Mouse (Mus musculus): ENCODE measurements around the gene Sdk1.

Sdk1 gene

DNA sequence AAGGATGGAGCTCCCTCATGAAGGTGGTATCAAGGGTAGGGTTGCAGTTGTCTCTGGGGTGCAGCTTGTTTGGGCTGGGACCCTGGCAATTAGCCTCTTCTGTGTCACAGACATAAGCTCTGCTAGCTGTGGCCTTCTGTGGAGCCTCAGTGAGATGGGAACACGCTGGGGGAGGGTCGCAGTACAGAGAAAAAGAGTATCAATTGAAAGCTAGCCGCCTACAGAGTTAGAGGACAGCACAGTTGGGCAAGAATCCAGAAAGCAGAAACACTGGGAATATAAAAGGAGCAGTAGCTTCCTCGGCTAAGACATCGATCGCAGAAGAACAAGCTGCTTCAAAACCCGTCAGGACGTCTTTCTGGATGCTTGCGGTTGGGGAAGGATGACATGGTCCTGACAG lies 795.2 kb downstream of the Sdk1 start:
- DNase-seq = no peak

DNA sequence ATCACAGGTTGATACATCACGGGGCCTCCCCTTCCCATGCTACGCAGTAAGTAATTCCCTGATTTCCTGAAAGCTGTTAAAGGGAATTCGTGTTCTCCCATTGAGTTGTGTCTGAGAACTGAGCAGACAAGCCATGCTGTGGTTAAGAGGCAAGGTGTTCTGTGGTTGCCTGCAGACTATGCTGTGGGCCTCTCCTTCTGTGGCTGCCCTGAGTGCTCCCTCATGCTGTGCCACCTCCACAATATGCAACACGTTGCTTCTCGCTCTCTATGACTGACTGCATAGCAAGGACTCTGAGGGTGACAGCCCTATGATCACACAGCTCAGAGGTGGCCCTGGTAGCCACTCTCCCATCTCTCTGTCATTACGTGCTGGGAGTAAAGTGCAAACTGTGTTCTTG lies 797.9 kb downstream of the Sdk1 start:
- no peak for DNase-seq

DNA sequence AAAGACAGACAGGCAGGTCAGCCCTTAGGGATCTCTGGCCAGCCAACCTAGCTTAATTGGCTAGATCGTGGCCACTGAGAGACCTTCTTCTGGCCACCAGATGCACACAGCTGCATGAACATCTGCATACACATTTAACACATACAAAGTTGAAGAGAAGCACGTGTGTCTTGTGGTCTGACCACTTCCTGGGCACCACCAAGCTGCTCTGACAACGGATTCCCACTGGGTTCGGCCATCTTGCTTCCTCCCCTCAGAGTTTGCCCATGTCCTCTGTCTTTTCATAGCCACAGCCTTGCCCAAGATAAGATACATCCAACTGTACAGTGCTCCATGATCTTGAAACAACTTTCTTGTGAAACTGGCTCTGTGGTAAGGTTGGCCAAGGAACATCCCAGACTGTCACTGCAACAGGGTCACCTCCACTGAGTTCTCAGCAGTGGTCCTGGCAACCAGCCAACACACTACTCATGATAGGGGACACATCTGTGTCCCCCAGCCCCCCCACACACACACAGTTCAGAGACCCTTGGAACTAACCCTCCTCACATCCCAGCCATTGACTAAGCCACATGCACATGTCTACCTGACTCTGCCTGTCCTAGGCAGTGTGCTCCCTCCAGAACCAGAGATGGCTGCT lies 798.7 kb downstream of the Sdk1 start:
- DNase-seq = no peak

DNA sequence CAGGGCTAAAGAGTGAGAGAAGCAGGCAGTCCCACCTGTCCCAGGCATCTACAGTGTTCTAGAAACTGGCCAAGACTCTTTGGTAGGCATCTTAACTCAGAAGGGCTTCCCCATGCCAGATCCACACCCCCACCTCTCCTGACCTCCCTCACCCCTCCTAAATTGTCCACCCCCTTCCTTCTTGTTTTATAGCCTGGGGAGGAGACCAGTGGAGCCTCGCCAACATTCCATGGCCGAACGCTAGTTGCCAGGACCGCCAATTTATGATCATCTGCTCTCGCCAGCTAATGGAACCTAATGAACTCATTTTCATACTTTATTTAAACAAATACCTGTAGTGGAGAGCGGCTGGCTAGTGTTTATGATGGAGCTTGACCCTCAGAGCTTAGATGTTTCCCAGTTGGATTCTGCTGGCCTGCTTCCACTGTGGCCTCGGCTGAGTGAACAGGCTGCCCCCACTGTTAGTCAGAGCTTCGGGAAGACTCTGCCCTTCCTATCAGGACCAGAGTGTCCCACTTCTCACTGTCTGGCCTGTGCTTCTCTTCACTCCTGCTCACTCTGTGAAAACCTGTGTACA lies 800.0 kb downstream of the Sdk1 start:
- peak; percentile 4 for DNase-seq

DNA sequence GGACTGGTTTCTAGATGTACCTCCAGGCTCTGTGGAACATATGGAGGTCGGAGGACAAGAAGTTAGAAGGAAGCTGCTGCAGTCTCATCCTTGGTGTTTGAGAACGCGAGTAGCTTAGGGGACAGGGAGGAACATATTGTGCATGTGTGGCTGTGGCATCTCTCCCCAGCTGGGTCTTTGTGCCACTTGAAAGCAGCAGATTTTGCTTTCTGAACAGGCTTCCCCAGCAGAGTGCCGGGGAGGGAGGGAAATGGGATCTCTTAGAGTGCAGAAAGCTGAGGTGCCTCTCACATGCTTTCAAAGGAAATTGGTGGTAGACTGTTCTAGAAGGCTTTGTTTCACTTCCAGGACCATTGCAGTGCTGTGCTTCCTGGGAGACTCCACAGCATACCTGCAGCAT lies 820.5 kb downstream of the Sdk1 start:
- DNase-seq = no peak

DNA sequence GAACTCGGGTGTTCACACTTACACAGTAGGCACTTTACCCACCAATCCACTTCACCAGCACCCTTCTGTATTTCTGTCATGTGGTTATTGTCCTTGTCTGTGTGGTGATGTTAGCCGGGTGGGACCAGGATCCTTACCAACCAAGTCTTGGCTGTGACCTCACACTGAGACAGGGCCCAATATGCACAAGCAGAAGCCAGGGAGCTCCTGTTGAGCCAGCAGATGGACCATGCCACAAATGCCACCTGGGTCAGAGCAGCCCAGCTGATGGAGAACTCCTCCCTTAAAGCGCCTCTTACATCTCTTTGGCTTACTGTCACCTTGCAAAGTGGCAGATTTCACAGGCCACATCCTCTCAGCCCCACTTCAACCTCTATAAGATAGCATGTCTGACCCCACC lies 830.0 kb downstream of the Sdk1 start:
- no peak for DNase-seq

DNA sequence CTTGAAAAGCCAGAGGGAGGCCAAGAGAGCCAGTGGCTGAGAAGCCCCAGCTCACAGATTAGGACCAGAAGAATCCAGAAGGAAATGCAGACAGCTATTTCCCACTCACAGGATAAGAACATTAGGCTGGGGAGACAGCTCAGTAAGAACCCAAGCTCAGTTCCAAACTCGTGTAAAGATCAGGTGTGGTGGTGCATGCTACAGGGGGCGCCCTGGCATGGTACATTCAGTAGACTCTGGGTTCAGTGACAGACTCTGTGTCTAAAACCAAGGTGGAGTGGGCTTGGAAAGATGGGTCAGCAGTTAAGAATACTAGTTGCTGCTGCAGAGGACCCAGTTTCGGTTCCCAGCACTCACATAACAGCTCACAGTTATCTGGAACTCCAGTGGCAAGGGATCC lies 832.6 kb downstream of the Sdk1 start:
- DNase-seq = no peak

DNA sequence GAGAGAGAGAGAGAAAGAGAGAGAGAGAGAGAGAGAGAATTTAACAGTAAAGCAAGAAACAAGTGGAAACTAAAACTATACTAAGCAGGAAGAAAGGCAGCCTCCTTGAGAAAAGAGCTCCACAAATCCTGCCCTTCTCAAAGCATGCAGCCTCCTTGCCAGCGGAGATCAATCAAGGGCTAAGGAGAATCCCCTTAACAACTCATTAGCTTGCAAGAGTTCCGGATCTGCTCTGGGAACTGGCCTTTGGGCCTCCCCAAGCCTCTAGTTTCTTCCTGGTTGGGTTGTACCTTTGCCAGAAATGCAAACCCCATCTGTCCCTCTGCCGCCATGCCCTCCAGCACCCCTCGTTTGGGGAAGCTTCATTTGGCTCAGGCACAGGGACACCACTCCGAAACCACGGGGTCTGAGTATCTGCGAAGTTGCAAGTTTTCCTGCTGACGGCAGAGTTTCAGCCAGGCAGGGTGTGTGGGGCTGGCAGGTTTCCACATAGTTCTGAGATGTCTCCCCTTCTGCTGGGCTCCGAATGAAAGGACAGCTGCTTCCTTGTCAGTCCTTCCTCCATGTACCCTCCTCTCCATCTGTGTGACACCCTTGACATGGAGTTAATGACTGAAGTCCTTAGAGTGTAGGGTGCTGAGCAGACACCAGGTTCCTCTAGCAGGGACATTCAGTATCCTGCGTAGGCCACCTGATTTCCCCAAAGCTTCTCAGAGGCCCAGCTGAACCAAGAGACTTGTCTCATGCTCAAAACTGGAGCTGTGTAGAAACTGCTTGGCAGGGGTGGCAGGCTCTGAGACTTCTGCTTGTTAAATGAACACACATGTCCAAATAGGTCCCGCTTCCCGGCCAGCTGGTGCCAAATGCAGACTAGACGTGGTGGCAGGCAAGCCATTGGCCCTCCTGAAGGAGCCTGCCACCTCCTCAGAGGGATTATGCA lies 833.5 kb downstream of the Sdk1 start:
- peak; percentile 16 for DNase-seq

DNA sequence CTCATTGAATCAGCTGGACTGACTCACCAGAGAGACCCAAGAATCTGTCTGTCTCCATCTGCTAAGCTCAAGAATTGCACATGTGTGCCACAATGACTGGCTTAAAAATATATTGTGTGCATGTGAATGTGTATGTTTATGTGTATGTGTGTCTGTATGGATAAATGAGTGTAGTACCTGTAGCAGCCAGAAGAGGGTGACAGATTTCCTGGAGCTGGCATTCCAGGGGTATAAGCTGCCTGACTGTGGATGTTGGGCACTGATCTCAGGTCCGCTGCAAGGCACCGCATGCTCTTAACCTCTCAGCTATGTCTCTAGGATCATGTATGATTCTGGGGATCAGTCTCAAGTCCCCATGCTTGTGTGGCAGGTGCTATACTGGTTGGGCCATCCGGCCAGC lies 839.4 kb downstream of the Sdk1 start:
- DNase-seq = no peak

DNA sequence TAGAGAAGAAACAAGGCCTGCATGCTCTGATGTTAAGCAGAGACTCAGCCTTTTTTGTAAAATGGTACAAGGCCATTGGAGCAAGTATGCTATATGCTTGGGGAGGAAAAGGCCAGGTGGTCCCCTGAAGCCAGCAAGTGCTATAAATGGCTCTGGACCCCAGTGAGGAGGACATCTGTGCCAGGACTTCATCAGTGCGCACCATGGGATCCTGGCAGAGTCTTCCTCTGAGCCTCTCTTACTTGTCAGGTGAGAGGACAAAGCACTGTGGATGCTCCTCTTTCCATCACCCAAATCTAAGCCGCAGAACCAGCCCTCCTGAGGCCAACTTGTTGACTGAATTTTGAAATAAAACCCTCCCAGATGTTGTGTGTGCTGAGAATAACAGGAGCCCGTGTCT lies 839.8 kb downstream of the Sdk1 start:
- DNase-seq = no peak

DNA sequence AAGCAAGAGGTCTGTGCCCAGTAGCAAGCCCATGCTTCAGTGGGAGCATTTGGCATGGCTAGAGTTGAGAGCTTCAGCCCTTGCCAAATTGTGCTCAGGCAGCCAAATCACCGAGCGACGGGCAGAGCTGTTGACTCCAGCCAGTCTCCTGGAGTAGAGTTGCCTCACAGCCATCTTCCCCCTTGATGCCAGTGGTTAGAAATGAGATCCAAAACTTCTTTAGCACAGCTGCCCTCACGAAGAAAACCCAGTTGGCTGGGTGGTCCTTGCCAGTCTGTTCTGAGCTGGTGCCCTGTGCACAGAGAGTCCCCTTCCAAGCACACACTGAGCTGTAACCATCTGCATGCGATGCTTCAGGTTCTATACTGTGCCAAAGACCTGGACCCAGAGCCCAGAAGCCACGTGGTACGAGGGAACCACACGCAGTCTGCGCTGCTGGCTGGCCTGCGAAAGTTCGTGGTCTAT lies 855.1 kb downstream of the Sdk1 start:
- no peak for DNase-seq

DNA sequence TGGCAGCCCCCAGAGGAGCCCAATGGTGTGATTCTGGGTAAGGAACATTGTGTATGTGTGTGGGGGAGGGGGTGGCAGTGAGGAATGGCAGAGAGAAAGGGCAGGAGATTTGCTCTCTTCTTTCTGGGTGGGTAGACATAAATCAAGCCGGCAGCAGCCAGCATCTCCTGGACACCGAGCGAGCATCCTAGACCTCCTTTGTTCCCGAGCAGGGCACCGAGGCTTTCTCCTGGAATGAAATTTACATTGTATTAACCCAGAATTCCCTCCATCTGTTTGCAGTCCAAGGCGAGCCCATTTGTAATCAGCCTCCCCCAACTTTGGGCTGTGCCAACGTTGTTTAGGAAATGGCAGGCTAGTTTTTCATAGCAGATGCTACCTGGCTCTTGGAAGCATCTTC lies 858.9 kb downstream of the Sdk1 start:
- DNase-seq = no peak

DNA sequence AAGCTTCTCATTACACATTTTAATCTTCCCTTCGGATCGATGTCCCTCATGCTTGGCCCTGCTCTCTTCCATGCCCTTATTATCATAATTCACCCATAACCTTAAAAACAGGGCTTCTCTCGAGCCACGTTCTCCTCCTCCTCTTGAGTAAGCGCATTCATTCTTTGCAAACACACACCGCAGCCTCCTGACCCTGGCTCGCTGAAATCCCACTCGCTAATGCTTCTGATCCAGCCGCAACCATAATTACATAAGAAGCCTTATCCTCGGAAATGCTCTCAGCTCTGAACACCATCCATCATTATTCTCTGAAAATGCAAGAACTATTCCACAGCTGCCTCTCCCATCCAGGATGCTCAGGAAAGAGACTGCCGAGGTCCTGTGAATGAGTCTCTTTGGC lies 866.1 kb downstream of the Sdk1 start:
- no peak for DNase-seq

DNA sequence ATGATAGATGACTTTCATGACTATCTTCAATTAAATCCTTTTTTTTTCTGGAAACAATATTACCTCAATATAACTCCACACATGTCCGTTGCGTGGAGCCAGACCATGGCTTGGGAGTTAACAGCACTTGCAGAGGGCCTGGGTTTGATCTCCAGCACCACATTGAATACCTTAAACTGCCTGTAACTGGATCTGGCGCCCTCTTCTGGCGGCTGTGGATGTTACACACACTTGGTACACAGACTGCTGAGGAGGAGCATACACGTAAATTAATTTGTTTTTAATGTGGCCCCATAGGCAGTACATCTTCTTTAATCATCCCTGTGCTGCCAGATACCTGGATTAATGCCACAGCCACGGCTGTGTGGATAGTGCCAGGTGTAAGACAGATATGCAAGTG lies 870.7 kb downstream of the Sdk1 start:
- no peak for DNase-seq

DNA sequence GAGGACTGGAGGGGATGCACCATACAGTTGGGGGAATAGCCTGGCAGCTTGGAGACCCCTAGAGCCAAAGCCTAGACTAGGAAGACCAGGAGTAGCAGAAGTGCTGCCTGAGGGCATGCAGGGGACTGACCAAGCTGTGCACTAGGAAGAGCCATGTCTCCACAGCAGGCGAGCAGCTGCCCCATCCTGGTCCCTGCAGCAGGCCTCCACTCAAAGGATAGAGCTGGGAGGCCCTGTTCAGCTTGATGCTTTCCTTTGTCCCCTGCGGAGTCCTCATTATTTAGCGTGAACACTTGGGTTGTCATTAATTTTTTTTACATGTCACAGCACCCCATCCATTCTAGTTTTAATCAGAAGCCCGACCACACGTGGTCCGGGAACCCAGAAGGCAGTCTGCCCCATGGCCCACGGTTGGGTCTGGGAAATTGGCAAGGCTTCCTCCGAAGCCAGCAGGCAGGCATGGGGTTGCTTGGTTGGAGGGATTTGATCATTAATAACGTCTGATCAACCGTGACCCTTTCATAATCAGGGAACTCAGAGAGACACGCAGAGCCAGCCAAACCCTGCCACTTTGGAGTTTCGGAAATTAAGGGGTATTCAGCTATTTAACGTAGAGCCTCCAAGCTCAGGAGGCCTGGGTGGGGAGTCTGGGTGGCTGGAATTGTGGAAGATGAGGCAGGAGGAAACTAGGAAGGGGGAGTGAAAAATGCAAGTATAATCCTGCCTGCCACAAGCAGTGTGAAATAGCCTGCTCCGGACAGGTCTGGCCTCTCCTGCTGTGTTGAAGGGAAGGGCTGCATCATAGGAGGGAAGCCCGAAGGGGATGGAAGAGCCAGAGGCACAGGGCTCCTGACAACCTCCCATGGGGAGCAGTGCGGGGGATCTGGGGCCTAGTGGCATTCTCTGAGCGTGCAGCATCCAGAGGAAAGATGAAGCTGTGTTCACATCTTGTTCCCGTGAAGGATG lies 872.2 kb downstream of the Sdk1 start:
- no peak for DNase-seq

DNA sequence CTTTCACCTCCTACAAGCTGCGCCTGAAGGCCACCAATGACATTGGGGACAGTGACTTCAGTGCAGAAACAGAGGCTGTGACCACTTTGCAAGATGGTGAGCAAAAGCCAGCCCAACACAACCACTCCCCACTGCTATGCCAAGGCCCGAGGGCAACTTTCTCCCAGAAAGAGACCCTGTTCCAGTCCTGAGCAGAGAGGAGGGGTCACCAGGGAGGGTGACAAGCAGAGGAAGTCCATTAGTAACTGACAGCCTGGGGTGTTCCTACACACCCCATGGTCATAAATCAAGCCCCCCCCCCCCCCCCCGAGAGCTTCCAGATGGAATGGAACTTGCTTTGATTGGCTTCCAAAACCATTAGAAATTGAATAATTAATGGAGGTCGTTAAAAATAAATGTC lies 886.5 kb downstream of the Sdk1 start:
- DNase-seq = no peak

DNA sequence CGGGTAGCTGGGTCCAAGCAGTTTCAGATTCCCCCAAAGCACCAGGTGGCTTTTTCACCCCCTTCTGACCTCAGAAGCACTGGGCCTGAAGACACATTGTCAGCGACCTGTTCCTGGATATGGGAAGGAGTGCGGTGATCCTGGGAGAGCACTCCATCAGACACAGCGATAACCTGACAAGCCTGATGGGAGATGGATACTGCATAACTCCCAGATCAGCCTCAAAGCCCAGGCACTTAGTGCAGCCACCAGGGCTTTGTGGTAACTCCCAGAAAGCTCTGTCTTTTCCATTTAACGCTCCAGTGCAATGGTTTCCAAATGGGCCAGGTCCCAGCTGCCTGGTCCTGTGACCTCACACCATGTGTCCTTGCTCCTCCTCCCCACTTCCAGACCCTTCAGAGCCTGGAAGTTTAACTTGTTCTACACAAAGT lies 886.9 kb downstream of the Sdk1 start:
- no peak for DNase-seq

DNA sequence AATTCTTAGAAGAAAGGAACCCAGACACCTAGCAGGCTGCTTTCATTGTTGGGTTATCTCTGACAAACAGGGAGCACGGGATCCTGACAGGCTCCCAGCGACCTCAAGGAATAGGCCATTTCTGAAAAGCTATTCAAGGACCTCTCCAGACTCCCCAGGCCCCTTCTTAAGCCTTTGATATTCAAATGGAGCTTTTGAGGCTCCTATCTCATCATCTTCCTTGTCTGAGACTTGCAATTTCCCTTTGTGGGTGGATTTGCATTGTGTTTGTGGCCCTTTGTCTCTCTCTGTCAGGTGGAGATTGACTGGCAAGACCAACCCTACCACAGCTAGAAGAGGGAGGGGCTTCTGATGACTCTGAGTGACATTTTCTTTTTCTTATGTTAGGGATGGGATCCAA lies 888.7 kb downstream of the Sdk1 start:
- DNase-seq = no peak

DNA sequence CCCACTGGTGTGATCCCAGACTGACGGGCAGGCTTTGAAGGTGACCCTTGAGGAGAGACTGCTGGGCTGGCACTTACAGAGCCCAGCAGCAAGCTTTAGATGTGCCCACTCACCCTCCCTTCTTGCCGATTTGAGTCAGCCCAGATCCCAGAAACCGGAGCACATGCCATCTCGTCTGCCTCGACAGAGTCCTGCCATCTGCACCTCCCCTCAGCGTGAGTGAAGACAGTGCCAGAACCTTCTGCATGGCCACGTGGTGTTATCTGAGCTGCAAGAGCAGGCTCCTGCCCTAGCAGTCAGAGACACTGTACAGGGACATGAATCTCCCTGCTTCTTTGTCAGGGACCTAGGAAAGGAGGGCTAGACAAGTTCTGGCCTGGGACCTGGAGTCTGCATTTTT lies 898.7 kb downstream of the Sdk1 start:
- DNase-seq = no peak

DNA sequence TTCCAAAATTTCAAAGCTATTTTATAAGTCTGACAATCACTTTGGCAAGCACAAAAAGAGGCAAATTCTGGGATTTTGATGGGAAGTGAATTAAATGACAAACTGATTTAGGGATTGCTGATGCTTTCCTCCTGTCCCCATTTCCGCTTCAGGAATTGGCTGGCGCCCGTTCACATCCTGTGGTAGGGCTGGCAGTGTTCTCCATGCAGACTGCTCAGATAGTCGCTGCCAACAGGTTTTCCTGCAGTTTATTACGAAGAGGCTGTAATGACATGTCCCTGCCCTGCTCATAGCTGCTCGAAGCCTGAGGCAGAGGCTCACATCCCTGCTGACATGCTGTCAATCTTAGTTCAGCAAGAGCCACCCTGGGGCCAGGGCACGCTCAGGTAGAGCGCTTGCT lies 908.3 kb downstream of the Sdk1 start:
- DNase-seq = peak; percentile 6

DNA sequence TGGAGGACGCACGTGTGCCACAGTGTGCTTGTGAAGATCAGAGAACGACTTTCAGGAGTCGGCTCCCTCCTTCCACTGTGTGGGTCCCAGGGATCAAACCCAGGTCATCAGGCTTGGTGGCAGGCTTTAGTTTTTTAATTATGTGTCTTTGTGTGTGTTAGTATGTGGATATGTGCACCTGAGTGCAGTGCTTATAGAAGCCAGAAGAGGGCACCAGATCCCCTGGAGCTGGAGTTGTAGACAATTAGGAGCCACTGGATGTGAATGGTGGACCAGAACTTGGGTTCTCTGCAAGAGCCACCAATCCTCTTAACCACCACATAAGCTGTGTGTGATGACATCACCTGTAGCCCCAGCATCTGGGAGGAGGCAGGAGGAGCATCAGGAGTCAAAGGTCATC lies 909.5 kb downstream of the Sdk1 start:
- DNase-seq = no peak

Measured in kidney, adult 9 months (tissue).